Mouse (Mus musculus) urinary bladder, adult 18-20 months (tissue): ENCODE measurements around the gene Lmo7.
A peak's percentile ranks its signal among the peaks of the same experiment; 100 is the strongest.

Experiments used
- DNase-seq, 2 experiments: peaks; one replicate each; pipeline ENCODE4 v3.0.0; 2022; ENCODE audit warnings: low spot score in 2 of 2, mixed read lengths in 2 of 2

Lmo7 gene

GRCm38 (mm10) chr14:101837176-101837575 is 107.4 kb downstream of the Lmo7 start:
- DNase-seq: no peak

GRCm38 (mm10) chr14:101838231-101838839 is 108.6 kb downstream of the Lmo7 start:
- no peak for DNase-seq

DNA sequence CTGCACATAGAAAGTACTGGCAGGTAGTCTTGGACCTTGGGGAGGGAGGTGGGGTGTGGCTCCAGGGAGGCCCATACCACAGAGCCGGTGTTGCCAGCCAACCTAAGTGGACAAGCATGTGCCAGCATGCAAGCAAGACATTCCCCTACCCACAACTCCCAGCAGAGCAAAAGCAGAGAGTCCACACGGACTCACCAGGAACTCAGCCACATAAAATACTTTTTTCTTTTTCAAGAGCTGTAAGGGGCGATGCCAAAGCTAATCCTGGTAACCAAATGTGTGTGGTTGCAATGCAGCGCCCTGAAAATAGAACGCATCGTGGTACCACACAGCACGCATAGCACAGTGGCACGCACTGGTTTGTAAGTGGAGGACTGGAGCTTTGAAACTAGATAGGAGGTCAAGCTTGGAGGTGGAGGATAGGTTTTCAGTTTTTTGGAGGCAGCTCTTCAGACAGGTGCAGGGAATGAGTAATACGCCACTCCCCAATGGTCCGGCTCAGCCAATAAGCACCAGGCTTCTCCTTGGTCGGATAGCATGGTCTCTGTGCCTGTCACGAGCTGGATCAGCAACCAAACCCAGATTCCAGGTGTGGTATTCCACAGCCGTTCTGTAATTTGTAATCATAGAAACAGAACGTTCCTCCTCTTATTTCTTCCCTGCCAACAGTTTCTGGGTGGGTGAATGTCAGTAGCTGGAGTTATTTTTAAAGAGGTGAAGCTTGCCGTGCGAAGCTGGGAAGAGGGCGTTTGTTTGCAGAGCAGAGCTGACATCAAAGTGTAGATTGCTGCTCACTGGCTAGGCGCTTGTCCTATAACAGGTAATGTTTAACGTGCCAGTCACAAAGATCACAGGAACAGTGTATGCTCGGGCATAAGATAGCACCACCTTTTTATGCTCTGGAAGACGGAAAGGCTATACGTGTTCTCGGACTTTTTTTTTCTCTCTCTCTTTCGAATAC is 110.3 kb downstream of the Lmo7 start:
- DNase-seq: peak in 1 of 2 experiments; percentile 67

DNA sequence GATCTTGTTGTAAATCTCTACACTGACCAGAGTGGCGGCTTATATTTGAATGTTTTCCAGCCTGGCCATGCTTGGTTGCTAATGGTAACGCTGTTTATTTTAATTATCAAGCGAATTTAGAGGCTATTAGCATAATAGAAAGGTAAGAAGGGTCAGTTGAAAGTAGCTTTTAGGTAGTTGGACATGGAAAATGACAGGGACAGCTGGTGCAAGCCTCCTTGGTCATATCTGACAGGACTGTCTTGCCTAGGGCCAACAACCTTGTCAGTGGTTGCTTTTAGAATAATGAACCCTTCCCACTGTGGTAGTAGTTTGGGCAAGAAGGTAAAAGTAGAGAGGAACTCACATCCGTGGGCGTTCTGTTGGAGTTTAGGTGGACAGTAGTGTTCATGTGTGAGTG is 111.5 kb downstream of the Lmo7 start:
- DNase-seq: no peak

- no peak for DNase-seq
Measured at GRCm38 (mm10) chr14:101842521-101842920, 112.8 kb downstream of the Lmo7 start.

DNA sequence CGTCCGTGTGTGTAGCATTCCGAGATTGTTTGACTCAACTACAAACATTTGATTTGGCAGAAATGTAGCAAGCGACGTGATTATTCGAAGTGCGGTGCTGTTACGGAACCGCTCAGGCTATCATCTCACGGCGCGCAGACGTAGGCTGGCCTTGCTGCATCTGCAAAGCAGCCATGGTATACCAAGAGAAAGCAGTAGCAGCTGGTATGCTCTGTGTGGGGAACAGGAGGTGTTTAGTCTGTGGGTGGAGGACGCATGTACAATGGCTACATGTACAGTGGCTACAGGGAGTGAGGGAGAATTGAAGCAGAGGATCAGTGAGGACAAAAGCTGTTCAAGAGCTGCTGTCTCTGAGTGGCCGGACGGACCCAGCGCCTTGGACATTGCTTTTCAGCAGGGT is 113.7 kb downstream of the Lmo7 start:
- no peak for DNase-seq

GRCm38 (mm10) chr14:101844467-101844866 is 114.7 kb downstream of the Lmo7 start:
- DNase-seq: no peak

DNA sequence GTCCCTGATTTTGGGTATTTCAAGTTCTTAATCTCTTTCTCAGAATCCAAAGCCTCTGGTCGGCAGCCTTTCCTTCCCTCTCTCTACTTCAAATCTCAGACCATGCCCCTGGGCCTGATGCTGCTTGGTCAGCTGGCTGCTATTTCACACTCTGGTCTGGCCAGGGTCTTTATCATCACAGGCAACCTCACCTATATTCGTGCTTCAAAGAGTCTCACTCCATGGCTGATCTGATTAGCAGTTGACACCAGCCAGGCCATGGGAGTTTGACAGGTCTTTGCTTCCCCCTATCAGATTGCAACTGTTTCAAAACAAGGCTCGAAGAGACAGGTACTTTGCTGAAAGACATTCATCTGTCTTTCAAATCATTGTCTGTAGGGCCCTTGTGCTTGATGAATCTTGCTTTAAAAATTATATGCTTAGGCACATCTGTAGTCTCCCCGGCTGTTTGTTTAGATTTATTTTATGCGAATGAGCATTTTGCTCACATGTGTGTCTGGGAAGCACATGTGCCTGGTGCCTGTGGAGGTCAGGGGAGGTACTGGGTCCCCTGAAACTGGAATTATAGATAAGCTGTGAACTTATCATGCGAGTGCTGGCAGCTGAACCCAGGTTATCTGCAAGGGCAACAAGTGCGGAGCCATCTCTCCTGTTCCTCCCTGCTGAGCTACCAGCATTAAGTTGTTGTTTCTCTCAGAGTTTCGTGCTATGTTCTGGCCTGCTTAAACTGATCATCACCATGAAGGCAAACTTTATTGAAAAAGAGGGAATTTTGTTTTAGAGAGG is 116.5 kb downstream of the Lmo7 start:
- DNase-seq: no peak

- DNase-seq: no peak
Measured at GRCm38 (mm10) chr14:101847520-101847919, 117.8 kb downstream of the Lmo7 start.

DNA sequence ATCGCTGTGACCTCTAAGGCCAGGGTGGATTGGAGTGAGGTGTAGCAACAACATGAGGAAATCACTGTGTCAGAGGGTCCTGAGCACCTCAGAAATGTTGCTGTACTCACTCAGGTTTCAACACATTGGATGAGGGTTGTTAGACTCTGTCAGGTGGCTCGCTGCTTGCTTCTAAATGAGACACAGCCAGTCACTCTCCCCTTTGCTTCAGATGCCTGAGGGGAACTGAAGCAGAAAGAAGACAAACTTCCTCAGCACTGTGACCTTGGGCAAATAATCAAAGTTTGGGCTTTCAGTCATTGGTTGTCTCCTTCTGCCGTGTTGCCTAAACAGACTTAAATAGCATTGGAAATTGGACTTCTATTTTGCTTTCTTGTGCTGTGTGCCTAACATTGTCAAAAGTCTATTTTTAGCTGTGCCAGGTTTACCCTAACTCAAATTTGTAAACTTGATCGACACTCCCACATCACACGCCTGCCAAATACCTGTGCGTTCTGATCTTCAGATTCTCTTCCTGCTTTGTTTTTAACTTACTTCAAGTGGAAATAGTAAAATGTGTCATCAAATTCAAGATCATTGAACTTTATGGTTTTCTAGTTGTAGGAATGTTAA is 122.9 kb downstream of the Lmo7 start:
- no peak for DNase-seq

- DNase-seq: no peak
Measured at GRCm38 (mm10) chr14:101853207-101853606, 123.5 kb downstream of the Lmo7 start.

GRCm38 (mm10) chr14:101853722-101854121 is 124.0 kb downstream of the Lmo7 start:
- no peak for DNase-seq

GRCm38 (mm10) chr14:101854226-101854625 is 124.5 kb downstream of the Lmo7 start:
- DNase-seq: no peak

DNA sequence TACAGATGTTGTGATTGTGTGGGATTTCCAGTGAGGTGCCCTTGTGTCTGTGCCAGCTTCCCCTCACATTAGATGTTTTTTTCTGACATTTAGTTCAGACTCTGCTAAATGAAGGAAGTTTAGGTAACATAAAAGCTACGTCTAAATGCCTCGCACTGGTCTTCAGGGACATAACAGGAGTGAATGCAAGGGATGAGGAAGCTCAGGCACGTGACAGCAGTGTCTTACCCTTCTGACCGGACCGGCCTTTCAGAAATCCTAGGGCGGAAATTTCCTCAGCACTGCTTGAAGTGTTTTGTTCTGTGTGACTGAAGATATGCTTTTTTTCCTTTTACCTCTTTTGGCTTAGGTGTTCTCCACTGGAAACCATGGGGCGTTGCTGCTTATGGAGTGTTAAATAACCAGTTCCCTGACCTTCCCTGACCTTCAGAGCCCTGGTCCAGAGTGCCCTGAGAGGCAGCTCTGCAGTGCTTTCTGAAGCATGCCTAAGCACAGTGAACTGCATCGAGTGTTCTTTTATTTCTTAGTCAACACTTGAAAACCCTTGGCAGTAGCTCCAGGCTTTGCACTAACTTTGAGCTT is 129.6 kb downstream of the Lmo7 start:
- DNase-seq: no peak

- DNase-seq: no peak
Measured at GRCm38 (mm10) chr14:101862088-101862487, 132.3 kb downstream of the Lmo7 start.

- DNase-seq: no peak
Measured at GRCm38 (mm10) chr14:101867071-101867733, 137.4 kb downstream of the Lmo7 start.

DNA sequence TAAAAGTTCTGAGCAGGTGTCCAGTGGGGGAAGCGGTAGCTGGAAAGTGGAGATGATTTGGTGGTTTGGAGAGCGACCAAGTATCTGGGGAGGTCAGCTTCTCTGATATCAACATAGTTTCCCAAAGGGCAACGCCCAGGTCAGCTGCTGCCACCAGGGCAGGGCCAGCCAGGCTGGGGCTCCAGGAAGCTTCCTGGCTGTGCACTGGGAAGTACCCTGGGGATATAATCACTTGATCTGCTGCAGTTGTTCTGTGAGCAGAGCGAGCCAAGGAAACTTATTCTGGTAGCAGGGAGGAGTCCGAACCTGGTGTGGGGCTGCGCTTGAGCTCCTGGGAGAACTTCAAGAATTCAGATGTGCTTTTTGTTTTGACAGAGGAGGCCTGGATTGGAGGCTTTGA is 139.4 kb downstream of the Lmo7 start:
- no peak for DNase-seq

GRCm38 (mm10) chr14:101869661-101870060 is 139.9 kb downstream of the Lmo7 start:
- no peak for DNase-seq

DNA sequence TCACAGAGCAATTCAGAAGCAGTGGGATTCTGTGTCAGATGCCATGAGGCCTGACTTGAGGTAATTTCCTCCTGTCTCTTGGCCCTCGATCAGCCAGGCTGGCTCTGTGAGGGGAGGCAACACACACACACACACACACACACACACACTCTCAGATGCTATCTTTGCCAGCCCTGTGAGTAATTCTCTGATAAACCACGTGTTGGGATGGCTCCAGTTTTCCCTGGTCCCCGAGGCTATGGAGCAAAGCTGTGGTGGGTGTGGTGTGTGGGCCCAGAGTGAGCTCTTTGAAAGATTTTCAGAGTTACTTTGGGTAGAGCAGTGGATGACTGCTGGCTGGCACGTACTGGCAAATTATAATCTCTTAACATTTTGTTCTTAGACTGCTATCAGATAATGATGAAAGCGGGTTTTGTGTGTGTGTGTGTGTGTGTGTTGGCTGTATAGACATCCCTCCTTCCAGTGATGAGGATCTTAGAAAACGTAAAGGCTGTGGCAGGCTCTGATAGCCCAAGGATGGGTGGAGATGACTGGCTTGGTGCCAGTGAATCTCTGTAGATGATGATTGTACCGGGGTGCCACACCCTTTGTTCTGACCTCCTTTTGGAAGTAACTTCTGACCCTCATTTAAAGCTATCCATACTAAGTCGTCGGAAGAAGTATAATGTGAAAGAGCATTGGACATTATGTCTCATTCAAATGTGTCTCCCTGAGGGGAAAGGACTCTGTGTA is 140.6 kb downstream of the Lmo7 start:
- no peak for DNase-seq

- no peak for DNase-seq
Measured at GRCm38 (mm10) chr14:101872846-101873245, 143.1 kb downstream of the Lmo7 start.
